Mouse (Mus musculus) monocyte, adult 5-6 weeks (primary cell): ENCODE measurements around the gene Ogg1. TPM values are rescaled to one million over a fixed set of nuclear protein-coding genes. Genes with fewer than 3 reads are reported as not detected.
A peak's percentile ranks its signal among the peaks of the same experiment; 100 is the strongest.
"Not testable (repeated sequence)": the region's sequence is repeated elsewhere in the genome, so short reads cannot be mapped to it uniquely, and the experiment has no call there.

Source experiments
- ATAC-seq: fragments of 153-309, 156-312 bp; replicated peaks from 2 replicates; pipeline ENCODE4 v1.8.0; 2017; ENCODE audit warnings: mild to moderate bottlenecking; ENCODE audit not compliant: low TSS enrichment, insufficient number of reproducible peaks, severe bottlenecking, poor library complexity, low FRiP score
- total RNA-seq: library from RNA; stranded (forward); fragments of 200-1000, 200-491, 200-594 nt; gene quantifications from 3 replicates; pipeline ENCODE4 v1.2.3, GENCODE M21; 2017

Gene Ogg1
- total RNA-seq, 1 experiment from 2014 or later = 9.2 TPM

DNA sequence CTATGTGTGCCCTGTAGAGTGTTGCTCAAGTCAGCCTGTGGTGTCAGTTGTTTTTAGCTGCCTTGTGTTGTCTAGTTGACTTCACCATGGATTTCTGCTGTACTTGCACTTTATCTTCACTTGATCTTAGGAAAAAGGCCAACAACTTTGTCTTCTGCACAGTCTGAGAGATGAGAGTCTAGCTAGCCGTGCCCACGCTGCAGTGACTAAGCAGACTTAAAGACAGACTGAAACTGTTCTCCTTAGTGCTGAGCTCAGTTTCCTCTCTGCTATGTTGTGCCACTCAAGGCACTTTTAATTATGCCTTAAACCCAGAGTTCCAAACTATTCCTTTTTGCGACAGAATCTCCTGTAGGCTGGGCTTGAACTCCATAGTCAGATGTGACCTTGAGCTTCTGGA, 10.8 kb upstream of the Ogg1 start:
- no peak for ATAC-seq

DNA sequence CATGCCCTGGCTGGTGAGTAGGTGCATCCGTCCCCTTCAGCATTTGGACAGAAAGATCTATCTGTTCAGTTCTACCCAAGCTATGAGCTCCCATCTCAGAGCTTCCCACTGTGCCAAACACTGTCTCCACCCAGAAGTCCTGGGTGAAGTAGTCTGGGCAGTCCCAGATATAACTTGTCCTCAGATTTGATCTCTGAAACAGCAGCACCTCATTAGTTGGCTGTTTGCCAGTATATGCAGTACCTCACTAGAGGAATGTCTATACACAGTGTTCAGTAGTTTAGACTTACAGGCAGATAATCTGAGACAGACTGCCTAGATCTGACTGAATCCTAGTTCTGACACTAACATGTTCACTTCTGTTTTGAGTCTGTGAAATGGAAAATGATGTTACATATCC, 2.6 kb downstream of the Ogg1 start:
- ATAC-seq = no peak

DNA sequence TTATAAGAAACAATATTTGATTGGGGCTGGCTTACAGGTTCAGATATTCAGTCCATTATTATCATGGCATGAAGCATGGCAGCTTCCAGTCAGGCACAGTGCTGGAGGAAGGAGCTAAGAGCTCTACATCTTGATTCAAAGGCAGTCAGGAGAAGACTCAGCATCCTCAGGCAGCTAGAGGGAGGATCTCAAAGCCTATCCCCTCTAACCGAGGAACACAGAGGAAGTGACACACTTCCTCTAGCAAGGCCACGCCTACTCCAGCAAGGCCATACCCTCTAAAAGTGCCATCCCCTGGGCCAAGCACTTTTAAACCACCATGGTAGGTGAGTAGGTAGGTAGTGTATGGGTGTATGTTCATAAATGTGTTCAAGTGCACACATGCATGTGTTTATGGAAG, 3.8 kb downstream of the Ogg1 start:
- ATAC-seq = peak; percentile 63

DNA sequence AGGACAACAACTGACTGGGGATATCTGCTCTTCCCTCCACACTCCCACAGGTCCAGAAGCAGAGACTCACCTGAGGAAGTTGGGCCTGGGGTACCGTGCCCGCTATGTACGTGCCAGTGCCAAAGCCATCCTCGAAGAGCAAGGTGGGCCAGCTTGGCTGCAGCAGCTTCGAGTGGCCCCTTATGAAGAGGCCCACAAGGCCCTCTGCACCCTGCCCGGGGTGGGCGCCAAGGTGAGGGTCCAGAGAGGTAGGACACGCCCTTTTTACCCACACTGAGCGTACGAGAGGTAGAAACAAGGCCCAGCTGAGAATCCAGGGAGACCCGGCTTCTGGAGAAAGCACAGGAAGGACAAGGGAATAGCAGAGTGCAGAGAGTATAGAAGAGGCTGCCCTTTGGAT, 4.9 kb downstream of the Ogg1 start:
- no peak for ATAC-seq

DNA sequence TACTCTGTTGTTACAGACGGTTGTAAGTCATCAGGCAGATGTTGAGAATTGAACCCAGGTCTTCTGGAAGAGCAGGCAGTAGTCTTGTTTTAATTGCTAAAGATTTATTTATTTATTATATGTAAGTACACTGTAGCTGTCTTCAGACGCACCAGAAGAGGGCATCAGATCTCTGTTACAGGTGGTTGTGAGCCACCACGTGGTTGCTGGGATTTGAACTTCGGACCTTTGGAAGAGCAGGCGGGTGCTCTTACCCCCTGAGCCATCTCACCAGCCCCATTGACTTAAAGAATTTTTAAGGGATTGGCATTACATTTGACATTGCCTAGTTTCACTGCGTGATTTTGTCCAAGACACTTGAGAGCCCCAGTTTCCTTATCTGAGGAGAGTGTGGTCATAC, 6.0 kb downstream of the Ogg1 start:
- not testable (repeated sequence) for ATAC-seq

DNA sequence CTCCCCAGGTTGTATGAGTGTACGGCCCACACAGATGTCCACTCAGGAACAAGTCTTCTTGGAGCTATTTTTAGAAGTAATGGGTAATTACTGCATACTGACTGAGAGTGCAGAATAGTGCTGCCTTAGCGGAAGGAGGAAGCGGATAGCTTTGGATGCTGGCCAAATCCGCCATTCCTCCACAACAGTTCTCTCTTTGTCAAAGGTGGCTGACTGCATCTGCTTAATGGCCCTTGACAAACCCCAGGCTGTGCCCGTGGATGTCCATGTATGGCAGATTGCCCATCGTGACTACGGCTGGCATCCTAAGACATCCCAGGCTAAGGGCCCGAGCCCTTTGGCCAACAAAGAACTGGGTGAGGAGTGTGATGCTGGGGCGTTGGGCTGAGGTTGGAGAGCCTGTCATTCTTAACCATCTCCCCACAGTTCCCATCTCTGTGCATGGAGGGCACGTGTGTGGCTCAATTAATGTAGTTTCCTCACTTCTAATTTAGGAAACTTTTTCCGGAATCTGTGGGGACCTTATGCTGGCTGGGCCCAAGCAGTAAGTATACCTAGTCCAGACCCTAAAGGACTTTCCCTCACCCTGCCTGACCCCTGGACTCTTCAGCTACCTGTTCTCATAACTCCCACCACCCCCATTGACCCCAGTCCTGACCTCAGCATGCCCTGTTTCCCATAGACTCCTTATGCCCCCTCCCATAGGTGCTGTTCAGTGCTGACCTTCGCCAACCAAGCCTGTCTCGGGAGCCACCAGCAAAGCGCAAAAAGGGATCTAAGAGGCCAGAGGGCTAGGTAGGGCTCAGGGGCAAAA, 6.6 kb downstream of the Ogg1 start:
- no peak for ATAC-seq

DNA sequence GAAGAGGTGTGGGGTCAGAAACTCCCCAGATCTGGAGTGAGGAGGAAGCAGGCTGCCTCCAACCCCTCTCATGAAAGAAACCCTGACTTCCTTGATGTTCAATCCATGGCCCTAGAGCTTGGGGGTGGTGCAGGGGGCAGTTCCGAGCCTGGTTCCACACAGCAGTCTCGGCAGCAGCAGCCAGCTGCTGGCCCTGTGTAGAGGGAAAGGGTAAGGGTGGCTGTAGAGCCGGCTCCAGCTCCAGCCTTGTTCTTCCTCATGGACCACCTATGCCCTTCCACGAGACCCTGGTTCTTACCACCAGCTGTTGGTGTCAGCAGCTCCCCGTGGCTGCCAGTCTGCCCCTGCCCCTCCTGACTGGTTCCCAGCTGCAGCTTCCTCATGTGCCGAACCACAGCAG, 7.4 kb downstream of the Ogg1 start:
- ATAC-seq = no peak

DNA sequence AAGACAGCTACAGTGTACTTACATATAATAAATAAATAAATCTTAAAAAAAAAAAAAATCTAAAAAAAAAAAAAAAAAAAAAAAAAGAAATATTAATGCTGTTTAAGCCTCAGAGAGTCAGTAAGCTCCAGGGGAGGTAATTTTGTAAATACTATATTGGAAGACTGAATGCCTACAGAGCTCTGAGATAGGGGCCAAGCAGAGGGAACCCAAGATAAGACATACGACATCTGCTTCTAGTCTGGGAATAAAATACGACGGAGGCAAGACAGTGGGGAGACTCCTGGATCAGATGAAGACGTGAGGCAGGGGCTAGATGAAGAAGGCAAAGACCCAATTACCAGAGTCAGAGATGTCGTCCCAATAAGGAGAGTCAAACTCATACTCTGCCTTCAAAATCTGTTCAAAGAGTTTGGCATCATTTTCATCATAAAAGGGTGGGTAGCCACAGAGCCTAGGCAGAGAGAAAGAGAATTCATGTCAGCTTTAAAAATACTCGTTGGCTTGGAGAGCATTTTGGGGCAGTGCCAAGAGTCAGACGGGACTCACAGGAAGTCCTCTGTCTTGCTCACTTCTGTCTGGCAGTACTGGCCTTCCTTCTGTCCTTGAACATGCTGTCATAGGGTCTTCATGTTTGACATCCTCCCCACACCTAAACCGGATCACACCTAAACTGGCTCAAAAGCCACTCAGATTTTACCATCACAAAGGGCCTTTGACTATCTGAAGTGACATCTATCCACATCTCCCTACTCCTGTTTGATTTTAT, 10.3 kb downstream of the Ogg1 start:
- ATAC-seq = no peak

DNA sequence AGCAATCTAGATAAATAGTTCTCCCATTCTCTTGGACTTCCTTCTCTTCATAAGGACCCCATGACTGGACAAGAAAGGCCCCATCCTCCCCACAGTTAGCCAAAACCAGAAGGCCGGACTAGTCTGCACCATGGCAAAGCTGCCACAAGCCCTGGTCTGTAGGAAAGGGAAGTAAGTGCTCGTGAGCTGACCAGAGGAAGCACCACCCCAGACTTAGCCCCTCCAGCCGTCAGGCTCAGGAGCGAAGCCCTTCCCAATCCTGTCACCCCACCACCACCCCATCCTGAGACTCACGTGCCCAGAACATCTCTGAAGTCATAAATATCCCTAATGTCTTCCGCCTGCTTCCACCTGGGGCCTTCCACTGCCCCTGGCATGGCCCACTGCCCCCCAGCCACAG, 14.8 kb downstream of the Ogg1 start:
- 0 out of 2 replicates have a peak, but pooled peaks have one; percentile 28 for ATAC-seq

DNA sequence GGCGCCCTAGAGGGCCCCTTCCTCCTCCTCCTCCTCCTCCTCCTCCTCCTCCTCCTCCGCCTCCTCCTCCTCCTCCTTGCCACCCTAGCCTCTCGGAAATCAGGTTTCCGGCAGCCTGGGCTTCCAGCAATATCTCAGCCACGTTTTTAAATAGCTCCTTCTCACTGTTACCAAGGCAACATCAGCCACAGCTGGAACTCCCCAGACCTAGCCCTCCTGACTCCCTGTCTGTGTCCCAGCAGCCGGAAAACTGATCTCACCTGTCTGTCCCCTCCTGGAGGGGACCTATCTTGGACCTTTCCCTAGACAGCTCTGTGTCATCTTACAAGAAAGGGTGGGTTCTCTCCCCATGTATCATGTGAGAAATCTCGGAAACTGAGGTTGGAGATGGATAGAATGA, 15.5 kb downstream of the Ogg1 start:
- ATAC-seq = no peak

DNA sequence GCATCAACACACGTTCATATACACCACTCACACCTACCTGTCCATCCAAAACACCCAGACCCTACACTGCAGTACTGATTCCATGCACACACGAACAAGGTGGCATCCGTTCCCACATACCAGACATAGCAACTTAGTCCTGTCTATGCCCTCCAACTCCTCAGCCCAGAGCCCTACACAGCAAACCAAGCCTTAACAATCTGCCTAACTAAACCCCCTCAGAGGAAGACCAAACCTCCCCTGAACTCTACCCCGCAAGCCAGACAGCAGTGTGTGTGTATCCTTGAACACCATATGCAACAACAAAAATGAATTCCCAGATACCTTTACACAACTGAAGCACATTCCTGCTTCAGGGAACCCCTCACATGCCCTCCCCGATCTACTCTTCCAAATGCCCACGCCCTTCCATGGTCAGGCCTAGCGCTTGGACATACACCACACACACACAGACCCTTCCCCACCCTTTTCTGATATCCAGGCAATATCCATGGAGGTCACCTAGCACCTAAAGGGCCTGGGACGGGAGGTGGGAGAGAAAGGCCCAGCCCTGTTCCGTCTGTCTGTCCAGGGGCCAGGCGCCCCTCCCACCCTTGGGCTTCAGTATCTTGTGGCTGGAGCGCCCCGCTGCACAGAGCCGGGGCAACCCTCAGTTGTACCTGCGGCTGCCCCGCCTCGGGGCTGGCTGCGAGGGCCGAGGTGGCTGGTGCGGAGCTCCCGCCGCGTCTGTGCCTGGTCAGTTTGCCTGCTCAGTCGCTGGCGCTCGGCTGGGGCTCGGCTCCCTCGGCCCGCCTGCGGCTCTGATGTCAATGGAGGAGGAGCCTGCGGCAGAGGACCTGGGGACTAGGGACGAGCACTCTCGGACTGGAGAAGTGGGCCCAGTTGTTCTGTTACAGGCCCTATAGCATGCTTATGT, 16.7 kb downstream of the Ogg1 start, which contains the start of gene Camk1:
TSS of gene Camk1 (minus strand) at position 808 of the 916 bp plus-strand sequence.
- peak; percentile 76 for ATAC-seq

DNA sequence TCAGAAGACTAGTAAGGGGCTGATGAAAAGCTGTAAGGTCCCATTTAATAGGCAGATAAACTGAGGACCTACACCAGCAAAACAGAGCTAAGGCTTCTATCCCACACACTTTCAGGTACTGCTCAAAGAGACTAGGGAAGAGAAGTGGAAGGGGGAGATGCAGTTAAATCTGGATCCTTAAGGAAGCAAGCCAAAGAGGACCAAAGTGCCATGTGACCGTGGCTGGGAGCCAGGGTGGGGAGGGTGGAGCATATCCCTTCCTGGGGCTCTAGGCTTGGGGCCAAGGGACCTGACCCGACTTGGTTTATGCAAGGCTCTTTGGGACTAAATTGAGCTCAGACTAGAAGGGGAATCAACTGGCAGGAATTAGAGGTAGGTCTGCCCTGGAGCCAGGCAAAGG, 17.5 kb downstream of the Ogg1 start:
- no peak for ATAC-seq

DNA sequence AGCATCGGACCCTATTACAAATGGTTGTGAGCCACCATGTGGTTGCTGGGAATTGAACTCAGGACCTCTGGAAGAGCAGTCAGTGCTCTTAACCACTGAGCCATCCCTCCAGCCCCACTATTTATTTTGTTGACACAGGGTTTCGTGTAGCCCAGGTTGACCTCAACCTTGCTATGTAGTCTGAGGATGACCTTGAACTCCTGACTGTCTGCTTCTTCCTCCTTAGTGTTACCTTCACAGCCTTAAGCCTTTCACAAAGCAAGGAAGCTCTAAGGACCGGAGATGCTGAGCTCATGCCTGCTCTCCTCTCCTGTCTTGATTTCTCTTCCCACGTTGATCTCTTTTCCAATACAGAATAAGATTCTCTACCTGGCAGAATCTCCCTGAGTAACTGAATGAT, 20.1 kb downstream of the Ogg1 start:
- no peak for ATAC-seq

DNA sequence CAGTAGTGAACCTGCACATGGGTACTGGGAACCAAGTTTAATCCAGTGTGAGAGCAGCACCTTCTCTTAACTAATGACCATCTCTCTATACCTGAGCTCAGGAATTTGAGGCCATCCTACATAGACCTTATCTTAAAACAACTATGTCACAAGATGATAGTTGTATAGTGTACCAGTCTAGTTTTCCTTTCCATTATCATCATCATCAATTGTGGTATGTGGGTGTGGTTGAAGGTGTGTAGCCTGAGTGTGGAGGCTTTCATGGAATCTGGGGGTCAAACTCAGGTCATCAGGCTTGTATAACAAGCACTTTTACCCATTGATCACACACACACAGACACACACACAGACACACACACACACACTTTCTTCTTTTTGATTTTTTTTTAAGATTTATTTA, 23.8 kb downstream of the Ogg1 start:
- no peak for ATAC-seq

DNA sequence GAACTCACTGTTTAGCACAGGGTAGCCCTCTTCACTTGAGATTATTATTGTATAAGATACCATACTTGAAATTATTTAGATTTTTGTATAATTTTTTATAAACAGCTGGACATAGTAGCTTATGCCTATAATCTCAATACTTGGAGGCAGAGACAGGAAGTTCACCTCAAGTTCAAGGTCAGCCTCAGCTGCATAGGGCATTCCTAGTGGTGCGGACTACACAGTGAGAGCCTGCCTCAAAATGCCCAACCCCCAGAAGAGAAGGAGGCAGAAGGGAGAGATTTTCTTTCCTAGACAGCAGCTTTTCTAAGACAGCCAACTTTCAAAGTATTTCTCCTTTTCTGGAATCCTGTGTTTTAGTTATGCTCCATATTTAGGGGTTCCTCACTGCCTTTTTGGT, 24.4 kb downstream of the Ogg1 start:
- ATAC-seq = no peak

DNA sequence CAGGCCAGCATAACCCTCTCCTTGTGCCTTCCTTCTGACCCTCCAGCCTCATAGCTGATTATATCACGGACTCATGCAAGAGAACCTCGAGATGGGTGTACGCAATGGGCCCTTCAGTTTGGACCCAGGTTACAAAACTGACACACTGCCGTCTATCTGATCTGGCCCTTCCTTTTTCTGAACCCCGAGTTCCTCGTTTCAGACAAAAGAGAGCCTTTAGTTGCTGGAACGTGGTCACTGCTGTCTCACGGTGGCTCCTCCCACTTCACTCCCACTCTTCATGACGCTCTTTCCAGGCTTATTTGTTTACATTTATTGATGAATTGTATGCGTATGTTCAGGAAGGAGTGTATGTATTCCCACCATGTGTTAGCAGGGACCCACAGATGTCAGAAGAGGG, 24.9 kb downstream of the Ogg1 start:
- ATAC-seq = peak; percentile 82

DNA sequence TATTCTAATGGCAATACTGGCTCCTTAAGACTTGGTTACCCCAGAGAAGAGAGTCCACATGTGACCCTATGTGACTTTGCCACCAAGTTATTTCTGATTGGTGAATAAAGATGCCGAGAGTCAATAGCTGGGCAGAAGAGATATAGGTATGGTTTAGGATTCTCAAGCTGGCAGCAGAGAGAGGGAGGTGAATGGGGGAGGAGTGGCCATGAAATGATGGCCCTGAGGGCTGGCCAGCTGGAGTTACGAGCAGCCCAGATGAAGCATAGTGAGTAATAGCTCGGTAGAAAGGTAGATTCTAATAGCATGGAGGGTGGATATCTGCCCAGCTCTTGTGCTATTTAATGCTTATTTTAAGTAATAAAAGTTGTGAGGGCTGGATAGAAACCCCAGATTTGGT, 26.0 kb downstream of the Ogg1 start:
- ATAC-seq = no peak

DNA sequence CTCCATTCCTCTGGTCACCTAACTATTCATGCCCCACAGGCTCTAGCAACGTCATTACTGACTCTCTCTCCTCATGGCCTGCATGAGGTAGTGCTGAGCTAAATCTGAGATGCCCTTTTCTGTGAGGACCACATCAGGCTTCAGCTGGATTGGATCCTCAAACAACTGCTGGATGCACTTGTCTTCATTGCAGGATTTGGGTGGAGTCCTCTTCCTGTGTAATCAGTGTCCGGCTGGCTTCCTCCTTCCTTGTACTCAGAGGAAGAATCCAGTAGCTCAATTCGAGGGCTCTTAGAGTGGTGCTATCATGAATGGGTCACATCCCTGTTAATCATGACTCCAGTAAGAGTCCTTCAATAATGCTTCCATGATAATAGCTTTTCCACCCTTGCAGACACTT, 26.9 kb downstream of the Ogg1 start:
- ATAC-seq = no peak

DNA sequence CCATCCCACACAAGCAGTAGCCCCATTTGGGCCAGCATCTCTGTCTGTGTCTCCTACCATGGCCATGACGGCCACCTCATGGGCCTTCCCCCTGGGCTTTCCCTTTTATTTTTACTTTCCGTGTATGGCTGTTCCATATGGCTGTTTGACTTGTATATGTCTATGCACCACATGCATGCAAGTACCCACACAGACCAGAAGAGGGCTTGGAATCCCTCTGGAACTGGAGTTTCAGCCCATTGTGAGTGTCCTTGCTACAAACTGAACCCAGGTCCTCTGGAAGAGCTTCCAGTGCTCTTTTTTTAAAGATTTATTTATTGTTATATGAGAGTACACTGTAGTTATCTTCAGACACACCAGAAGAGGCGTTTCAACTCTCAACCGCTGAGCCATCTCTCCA, 34.7 kb downstream of the Ogg1 start:
- no peak for ATAC-seq
